Mouse (Mus musculus) forebrain, embryonic 15.5 days (tissue): ENCODE results near the gene Camsap3. TPM values are rescaled to one million over a fixed set of nuclear protein-coding genes. Genes with fewer than 3 reads are reported as not detected.
A peak's percentile ranks its signal among the peaks of the same experiment; 100 is the strongest.

Experiments
- ATAC-seq: fragments of 200-750 bp; cut with Nextera tagmentation; replicated peaks from 2 replicates; pipeline ENCODE4 v1.8.0; 2017; ENCODE audit warnings: mild to moderate bottlenecking, moderate TSS enrichment, moderate library complexity
- H3K27ac ChIP-seq: fragments of 300-500 bp; sonication (generic); replicated peaks from 2 replicates; pipeline ENCODE4 v1.5.1; 2015; ENCODE audit warnings: mild to moderate bottlenecking, inconsistent platforms
- H3K27me3 ChIP-seq: fragments of 300-500 bp; sonication (generic); 2 replicates; pipeline ENCODE4 v1.6.1; 2015; ENCODE audit warnings: inconsistent platforms
- H3K36me3 ChIP-seq: fragments of 300-500 bp; sonication (generic); 2 replicates; pipeline ENCODE4 v1.6.1; 2015; ENCODE audit warnings: mild to moderate bottlenecking, inconsistent platforms
- H3K4me1 ChIP-seq: fragments of 300-500 bp; sonication (generic); 2 replicates; pipeline ENCODE4 v1.6.1; 2015; ENCODE audit warnings: inconsistent platforms
- H3K4me2 ChIP-seq: fragments of 300-500 bp; sonication (generic); replicated peaks from 2 replicates; pipeline ENCODE4 v1.6.1; 2015; ENCODE audit warnings: mild to moderate bottlenecking, inconsistent platforms
- H3K4me3 ChIP-seq: fragments of 300-500 bp; sonication (generic); 2 replicates; pipeline ENCODE4 v1.5.1; 2015; ENCODE audit warnings: mild to moderate bottlenecking, inconsistent platforms
- H3K9ac ChIP-seq: fragments of 300-500 bp; sonication (generic); replicated peaks from 2 replicates; pipeline ENCODE4 v1.6.1; 2015; ENCODE audit warnings: mild to moderate bottlenecking, inconsistent platforms
- H3K9me3 ChIP-seq: fragments of 300-500 bp; sonication (generic); 2 replicates; pipeline ENCODE4 v1.6.1; 2016; ENCODE audit warnings: inconsistent platforms
- WGBS: fragments of 180-500 bp; shearing (Covaris S2); methylation state at CpG from one replicate; pipeline ENCODE4 v1.1.7; 2015; ENCODE audit warnings: mixed read lengths; 5-methylcytosine and 5-hydroxymethylcytosine counted together
- polyA plus RNA-seq: library from polyadenylated mRNA; unstranded; fragments of >200 nt; fragmentation: Nextera tagmentation; extraction: Ambion mirVana; gene quantifications from 2 replicates; pipeline ENCODE4 v1.2.1, GENCODE M21; 2015

Camsap3 gene
- polyA plus RNA-seq, 1 experiment from 2014 or later: 34.8 TPM

DNA sequence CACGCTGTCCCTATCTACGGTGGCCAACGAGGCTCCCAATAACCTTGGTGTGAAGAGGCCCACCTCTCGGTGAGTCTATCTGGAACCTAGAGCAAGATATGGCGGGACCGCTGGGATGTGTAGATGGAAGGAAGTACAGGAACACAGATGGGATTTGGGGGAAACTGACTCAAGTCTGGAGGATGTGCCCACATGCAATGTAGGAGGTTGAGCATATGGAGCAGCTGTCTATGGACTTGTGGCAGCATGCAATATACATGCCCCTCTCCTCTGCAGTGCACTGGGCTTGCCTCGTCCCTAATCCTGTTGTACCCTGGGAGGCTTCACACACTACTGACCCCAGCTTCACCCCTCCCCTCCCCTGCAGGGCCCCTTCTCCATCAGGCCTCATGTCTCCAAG, 20.7 kb downstream of the Camsap3 start:
- Histone ChIP-seq H3K27me3 (no peaks in the 10 kb centered on the region), H3K9me3 (no peaks in the 10 kb centered on the region), H3K9ac (no peak overlapping the region), H3K27ac (no peak overlapping the region), H3K4me3 (no peak overlapping the region), H3K4me2 (no peak overlapping the region), H3K4me1 (no peaks in the 10 kb centered on the region), H3K36me3 (peaks cover 94% of the 10 kb centered on the region)
- 91% methylated on average over 7 of the region's 7 CpGs for WGBS
- no peak for ATAC-seq

DNA sequence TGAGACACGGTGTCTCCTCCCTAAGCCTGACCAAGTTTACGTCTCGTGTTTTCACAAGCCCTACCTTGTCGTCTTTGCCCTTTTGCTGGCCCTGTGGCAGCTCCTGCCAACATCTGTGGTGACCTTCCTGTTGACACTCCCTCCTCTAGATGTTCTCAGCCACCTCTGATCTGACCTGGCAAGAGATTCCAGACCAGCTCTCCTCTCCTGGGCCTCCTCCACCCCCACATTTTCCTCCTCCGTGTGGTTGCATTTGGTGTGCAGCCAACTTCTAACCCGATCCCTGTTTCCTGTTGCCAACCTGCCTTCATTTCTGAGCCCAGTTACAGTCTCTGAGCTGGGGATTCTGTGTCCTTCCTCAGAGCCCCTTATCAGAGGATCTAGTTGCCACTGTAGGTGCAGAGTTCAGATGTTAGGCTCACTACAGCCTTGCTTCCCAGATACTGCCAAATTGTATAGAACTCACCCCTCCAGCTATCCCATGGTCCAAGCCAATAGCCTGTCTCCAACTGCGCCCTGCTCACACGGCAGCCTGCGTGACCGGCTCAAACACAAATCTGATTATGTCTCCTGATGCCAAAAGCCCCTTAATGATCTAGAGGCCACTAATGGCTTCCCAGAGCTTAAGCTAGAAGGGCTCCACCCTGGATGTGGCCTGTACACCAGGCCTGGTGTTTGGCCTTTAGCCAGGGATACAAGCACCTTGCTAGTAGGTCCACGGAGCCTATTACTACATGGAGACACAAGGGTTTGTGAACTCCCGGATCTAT, 22.1 kb downstream of the Camsap3 start:
- no peaks in the 10 kb centered on the region for H3K4me1 ChIP-seq
- peaks cover 94% of the 10 kb centered on the region for H3K36me3 ChIP-seq
- no peak overlapping the region for H3K4me3 ChIP-seq
- H3K9me3 ChIP-seq: no peaks in the 10 kb centered on the region
- H3K4me2 ChIP-seq: no peak overlapping the region
- no peak overlapping the region for H3K9ac ChIP-seq
- H3K27ac ChIP-seq: no peak overlapping the region
- no peak for ATAC-seq
- no peaks in the 10 kb centered on the region for H3K27me3 ChIP-seq
- 85% methylated on average over 12 of the region's 12 CpGs for WGBS

DNA sequence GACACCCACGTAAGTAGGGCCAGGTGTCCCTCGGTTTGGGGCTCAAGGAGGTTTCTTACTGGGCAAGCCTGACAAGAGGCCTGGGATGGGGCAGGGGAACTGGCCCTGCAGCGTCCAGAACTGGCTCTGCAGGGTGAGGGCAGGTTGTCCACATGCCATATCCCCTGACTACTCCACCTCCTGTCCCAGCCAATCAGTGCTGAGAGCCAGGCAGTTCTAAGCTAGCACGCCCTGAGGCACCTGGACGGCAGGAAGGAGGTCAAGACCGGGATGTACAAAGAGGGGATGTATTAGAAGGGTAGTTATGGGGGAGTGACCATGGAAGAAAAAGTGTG, 22.7 kb downstream of the Camsap3 start:
- ATAC-seq: no peak
- Histone ChIP-seq H3K27me3 (no peaks in the 10 kb centered on the region), H3K4me3 (no peak overlapping the region), H3K27ac (no peak overlapping the region), H3K36me3 (peaks cover 93% of the 10 kb centered on the region), H3K4me1 (no peaks in the 10 kb centered on the region), H3K9ac (no peak overlapping the region), H3K9me3 (no peaks in the 10 kb centered on the region), H3K4me2 (no peak overlapping the region)
- WGBS: 82% methylated on average over 6 of the region's 6 CpGs

DNA sequence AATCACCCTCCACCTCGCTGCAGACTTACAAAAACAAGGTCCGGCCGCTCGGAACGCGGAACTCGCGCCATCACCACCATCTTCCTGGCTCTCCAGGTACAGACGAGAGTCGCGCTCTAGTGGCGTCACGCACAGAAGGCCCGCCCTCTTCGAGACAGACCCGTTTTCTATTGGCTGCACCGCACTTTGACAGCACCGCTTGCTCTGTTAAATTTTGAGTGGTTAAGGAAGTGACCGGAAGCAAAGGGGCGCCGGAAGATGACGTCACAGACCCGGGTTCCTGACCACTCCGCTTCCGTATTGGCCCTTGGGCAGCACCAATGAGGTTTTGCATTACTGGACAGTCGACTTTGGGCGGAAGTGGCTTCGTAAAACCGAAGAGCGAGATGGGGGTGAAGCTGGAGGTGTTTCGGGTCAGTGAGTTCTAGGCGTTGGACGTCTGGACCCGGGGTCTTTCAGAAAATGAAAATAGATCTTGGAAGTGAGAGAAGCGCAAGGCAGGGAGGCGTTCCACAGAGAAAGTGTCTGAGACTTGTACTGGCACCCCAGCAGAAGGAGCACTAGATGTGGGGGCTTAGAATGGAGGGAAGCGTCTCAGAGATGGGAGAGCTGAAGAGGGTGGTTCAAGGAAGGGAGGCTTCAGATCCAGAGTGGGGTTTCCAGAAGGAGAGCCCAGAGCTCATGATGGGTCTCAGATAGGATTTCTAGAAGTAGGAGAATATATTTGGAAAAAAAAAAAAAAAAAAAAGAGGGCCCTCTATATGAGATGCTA, 34.3 kb downstream of the Camsap3 start, which contains the start of the genes Xab2 and Pet100:
Gene Xab2 (minus strand): TSS at position 118 of the 772 bp plus-strand sequence.
Gene Pet100 (plus strand): TSS at position 350 of the 772 bp plus-strand sequence.
- Histone ChIP-seq H3K36me3 (peaks cover 20% of the 10 kb centered on the region), H3K9me3 (no peaks in the 10 kb centered on the region), H3K27me3 (no peaks in the 10 kb centered on the region), H3K4me2 (peak within 1 kb of the TSS; percentile 88), H3K4me1 (peaks cover 22% of the 10 kb centered on the region), H3K9ac (peak within 1 kb of the TSS; percentile 75), H3K27ac (no peak within 1 kb of the TSS), H3K4me3 (peak within 1 kb of the TSS; percentile 65)
- under 1% methylated on average over 37 of the region's 37 CpGs for WGBS
- peak; percentile 96 for ATAC-seq

DNA sequence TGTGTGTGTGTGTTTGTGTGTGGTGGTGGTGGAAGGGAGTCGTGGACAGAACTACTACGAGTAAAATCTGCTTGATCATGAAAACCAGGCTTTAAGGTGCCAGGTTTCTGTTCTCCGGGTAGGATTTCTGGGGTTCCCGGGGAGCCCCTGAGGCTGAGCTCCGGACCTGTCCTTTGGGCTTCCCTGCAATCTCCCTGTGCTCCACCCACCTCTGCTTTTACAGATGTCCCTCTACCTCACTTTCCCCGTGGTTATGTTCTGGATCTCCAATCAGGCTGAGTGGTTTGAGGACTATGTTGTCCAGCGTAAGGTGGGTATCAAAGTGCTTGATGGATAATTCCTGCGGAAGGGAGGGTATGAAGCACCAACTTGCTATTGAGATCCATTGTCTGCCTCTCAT, 35.0 kb downstream of the Camsap3 start:
- Histone ChIP-seq H3K4me3 (peak overlapping the region; percentile 65), H3K9me3 (no peaks in the 10 kb centered on the region), H3K4me1 (peaks cover 22% of the 10 kb centered on the region), H3K4me2 (peak overlapping the region; percentile 71), H3K27me3 (no peaks in the 10 kb centered on the region), H3K9ac (peak overlapping the region; percentile 75; the same call in 1 of the 2 replicates), H3K27ac (no peak overlapping the region), H3K36me3 (peaks cover 14% of the 10 kb centered on the region)
- WGBS: 70% methylated on average over 8 of the region's 8 CpGs
- ATAC-seq: no peak

DNA sequence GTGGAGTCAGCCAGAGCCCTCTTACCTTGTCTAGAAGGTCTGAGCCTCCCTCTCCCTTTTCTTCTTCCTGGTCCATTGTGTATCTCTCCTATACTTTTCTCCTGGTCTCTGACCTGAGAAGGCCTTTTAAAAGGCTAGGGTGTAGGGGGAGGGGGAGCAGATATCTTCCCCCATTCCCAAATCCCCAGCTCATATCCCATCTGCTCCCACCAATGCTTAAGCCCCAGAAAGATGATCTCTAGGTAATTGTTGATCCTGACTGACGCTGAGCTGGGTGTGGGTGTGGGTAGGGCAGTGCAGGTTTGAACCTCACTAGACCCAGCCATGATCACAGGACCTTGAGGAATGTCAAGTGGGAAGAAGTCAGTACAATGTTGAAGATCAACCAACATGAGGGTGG, 38.4 kb downstream of the Camsap3 start, which contains the start of gene Pcp2:
Gene Pcp2 (minus strand): TSS at position 101 of the 400 bp plus-strand sequence.
- WGBS: 63% methylated on average over 1 of the region's 1 CpGs
- no peak for ATAC-seq
- Histone ChIP-seq H3K4me1 (peaks cover 15% of the 10 kb centered on the region), H3K27me3 (no peaks in the 10 kb centered on the region), H3K9me3 (no peaks in the 10 kb centered on the region), H3K9ac (no peak within 1 kb of the TSS), H3K4me2 (no peak within 1 kb of the TSS), H3K36me3 (no peaks in the 10 kb centered on the region), H3K4me3 (no peak within 1 kb of the TSS), H3K27ac (no peak within 1 kb of the TSS)

DNA sequence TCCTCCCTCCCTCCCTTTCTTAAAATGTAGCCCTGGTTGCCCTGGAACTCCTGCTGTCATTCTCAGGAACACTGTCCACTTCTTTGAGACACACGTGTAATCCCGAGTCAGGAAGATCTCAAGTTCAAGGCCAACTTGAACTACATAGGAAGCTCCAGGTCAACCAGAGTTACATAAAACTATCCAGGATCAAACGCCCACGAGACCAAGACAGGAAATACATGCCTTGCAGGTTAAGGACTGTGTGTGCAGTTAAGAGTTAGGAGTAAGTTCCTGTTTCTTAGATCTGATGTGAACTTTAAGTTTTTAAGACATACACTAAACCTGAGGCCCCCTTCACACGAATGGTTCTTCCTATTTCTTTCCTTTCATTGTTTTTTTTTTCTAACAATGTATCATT, 39.9 kb downstream of the Camsap3 start:
- no peak overlapping the region for H3K9ac ChIP-seq
- 72% methylated on average over 5 of the region's 5 CpGs for WGBS
- ATAC-seq: no peak

DNA sequence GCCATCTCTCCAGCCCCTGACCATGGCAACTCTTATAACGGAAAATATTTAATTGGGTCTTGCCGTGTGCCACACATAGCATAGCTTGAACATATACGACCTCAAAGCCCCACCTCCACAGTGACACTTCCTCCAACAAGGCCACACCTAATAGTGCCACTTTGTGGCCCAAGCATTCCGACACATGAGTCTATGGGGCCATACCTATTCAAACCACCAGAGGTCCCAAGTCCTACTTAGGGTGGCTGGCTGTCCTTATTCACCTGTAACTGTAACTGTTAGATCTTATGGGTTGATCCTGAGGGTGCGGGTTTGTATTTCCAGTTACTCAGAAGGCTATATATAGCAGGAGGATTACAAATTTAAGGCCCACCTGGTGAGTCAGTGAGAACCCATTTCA, 40.9 kb downstream of the Camsap3 start:
- no peaks in the 10 kb centered on the region for H3K36me3 ChIP-seq
- H3K4me2 ChIP-seq: no peak overlapping the region
- 29% methylated on average over 5 of the region's 5 CpGs for WGBS
- H3K4me1 ChIP-seq: peaks cover 13% of the 10 kb centered on the region
- no peak overlapping the region for H3K4me3 ChIP-seq
- H3K9me3 ChIP-seq: no peaks in the 10 kb centered on the region
- H3K27ac ChIP-seq: no peak overlapping the region
- no peaks in the 10 kb centered on the region for H3K27me3 ChIP-seq
- no peak overlapping the region for H3K9ac ChIP-seq
- no peak for ATAC-seq

More for the DNA sequence above, 39.9 kb downstream of the Camsap3 start:
- H3K9me3 ChIP-seq: no peaks in the 10 kb centered on the region
- H3K27me3 ChIP-seq: no peaks in the 10 kb centered on the region
- no peak overlapping the region for H3K4me3 ChIP-seq
- H3K4me1 ChIP-seq: peaks cover 21% of the 10 kb centered on the region
- no peak overlapping the region for H3K4me2 ChIP-seq
- no peaks in the 10 kb centered on the region for H3K36me3 ChIP-seq
- no peak overlapping the region for H3K27ac ChIP-seq

DNA sequence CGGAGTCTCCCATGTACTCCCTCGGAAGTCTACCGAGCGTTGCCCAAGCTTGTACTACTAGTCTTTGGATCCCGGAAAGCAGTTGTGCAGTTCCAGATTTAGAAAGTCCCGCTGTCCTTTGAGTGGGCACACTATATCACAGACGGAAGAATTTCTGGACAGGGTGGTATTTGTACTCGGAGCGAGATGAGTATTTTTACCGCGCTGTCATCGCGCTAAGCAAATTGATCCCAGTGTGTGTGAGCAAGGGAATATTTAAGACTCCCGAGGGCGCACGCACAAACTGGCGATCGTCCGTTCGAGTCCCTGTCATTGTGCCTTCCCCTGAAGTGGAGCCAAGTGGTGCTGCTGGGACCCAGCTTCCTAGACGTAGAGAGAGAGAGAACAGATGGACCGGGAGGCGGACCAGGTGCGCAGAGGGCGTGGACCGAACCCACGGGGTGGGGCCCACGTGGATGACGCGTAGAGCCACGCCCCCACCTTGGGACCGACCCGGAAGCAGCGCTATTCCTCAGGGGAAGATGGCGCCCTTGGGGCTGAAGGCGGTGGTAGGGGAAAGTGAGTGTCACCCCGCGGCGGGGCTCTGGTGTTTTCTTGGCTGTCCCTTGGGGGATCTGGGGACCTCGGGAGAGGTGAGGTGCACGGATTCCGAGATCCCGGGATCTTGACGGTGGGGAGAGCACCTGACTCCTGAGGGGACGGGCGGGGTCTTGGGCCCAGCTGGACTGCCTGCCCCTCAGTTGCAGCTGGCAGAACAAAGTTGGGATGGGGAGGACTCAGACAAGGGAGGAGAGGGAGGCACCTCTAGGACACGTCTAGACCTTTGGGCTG, 43.8 kb downstream of the Camsap3 start, which contains the start of gene Stxbp2:
Gene Stxbp2 (plus strand): TSS at position 309 of the 831 bp plus-strand sequence.
- no peak within 1 kb of the TSS for H3K27ac ChIP-seq
- H3K27me3 ChIP-seq: no peaks in the 10 kb centered on the region
- no peaks in the 10 kb centered on the region for H3K9me3 ChIP-seq
- H3K4me2 ChIP-seq: peak within 1 kb of the TSS; percentile 70
- 4% methylated on average over 47 of the region's 47 CpGs for WGBS
- H3K9ac ChIP-seq: peak within 1 kb of the TSS; percentile 39
- H3K4me3 ChIP-seq: peak within 1 kb of the TSS; percentile 57
- H3K36me3 ChIP-seq: no peaks in the 10 kb centered on the region
- peaks cover 13% of the 10 kb centered on the region for H3K4me1 ChIP-seq
- peak; percentile 87 for ATAC-seq

DNA sequence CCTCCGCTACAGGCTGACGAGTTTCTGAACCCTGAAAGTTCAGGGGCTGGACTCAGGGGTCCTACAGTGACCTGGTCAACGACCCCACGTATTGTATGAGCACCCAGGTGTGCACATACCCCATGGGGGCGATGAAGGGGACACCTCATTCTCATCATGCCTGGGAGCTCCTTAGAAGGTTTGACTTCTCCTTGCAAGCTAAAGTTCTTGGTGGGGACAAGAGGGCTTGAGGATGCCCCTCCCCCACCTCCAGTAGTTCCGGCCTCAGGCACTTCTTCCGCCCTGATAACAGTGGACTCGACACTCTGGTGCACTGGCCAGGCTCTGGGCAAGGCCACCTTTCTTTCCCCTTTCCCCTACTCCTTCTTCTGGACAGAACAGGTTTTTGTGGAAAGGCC, 44.4 kb downstream of the Camsap3 start:
- Histone ChIP-seq H3K27ac (no peak overlapping the region), H3K4me2 (peak overlapping the region; percentile 70), H3K9ac (peak overlapping the region; percentile 39), H3K36me3 (no peaks in the 10 kb centered on the region), H3K27me3 (no peaks in the 10 kb centered on the region), H3K4me3 (peak overlapping the region; percentile 57), H3K9me3 (no peaks in the 10 kb centered on the region), H3K4me1 (peaks cover 13% of the 10 kb centered on the region)
- ATAC-seq: no peak; the same call in 1 of the 2 replicates
- WGBS: 28% methylated on average over 8 of the region's 8 CpGs

DNA sequence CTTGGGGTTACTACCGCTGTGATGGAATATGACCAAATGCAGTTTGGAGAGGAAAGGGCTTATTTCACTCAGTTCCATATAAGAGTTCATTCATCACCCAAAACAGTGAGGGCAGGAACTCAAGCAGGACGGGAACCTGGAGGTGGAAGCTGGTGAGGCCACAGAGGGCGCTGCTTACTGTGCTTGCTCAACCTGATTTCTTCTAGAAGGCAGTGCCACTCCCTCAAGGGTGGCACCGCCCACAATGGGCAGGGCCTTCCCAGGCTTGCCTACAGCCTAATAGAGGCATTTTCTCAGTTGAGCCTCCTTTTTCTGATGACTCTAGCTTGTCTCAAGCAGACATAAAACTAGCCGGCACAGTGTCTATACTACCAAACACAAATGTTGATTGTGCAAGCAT, 58.7 kb downstream of the Camsap3 start:
- Histone ChIP-seq H3K27me3 (no peaks in the 10 kb centered on the region), H3K27ac (no peak overlapping the region), H3K36me3 (no peaks in the 10 kb centered on the region), H3K4me2 (no peak overlapping the region), H3K4me1 (no peaks in the 10 kb centered on the region), H3K9me3 (no peaks in the 10 kb centered on the region), H3K9ac (no peak overlapping the region), H3K4me3 (no peak overlapping the region)
- 24% methylated on average over 5 of the region's 5 CpGs for WGBS
- ATAC-seq: no peak
